Mouse (Mus musculus) G1E (cell line): Measurements from ENCODE around the gene Tmem35b. TPM values are rescaled to one million over a fixed set of nuclear protein-coding genes. Genes with fewer than 3 reads are reported as not detected.

Experiments used
- ATAC-seq: 2 replicates; pipeline ENCODE4 v1.8.0; 2016; ENCODE audit warnings: mild to moderate bottlenecking; ENCODE audit not compliant: insufficient number of reproducible peaks, poor library complexity, low FRiP score, severe bottlenecking; ENCODE audit errors: extremely low read depth
- DNase-seq: peaks from one replicate; pipeline ENCODE4 v3.0.0; 2012; ENCODE audit warnings: low spot score
- H3K27me3 ChIP-seq: 2 replicates; pipeline ENCODE4 v1.6.1; 2012; ENCODE audit warnings: mild to moderate bottlenecking, low read length, inconsistent platforms; ENCODE audit not compliant: insufficient read depth
- H3K36me3 ChIP-seq: replicated peaks from 2 replicates; pipeline ENCODE3; 2012; ENCODE audit warnings: mild to moderate bottlenecking, inconsistent platforms
- H3K4me1 ChIP-seq: 2 replicates; pipeline ENCODE4 v1.6.1; 2012; ENCODE audit warnings: low read depth, low read length, inconsistent platforms, mixed read lengths; ENCODE audit not compliant: insufficient read depth
- H3K4me3 ChIP-seq: 2 replicates; pipeline ENCODE4 v1.5.1; 2012; ENCODE audit warnings: low read depth, mild to moderate bottlenecking, inconsistent platforms, low read length, moderate library complexity, mixed read lengths
- H3K9me3 ChIP-seq: replicated peaks from 2 replicates; pipeline ENCODE4 v1.6.1; 2012; ENCODE audit warnings: inconsistent platforms
- CTCF ChIP-seq: IDR thresholded peaks from 2 replicates; pipeline ENCODE4 v1.5.1; 2012; ENCODE audit warnings: low read depth, low read length, inconsistent platforms, mixed read lengths
- GATA1 ChIP-seq: IDR thresholded peaks from 2 replicates; pipeline ENCODE4 v1.6.1; 2012; ENCODE audit warnings: borderline replicate concordance, low read length, inconsistent platforms, mixed read lengths
- GATA2 ChIP-seq: IDR thresholded peaks from 2 replicates; pipeline ENCODE4 v1.6.1; 2012; ENCODE audit warnings: low read depth, low read length, inconsistent platforms, borderline replicate concordance
- POLR2AphosphoS5 ChIP-seq: IDR thresholded peaks from 2 replicates; pipeline ENCODE4 v1.6.1; 2012; ENCODE audit warnings: low read depth, low read length, inconsistent platforms; ENCODE audit not compliant: insufficient replicate concordance
- TAL1 ChIP-seq: conservative IDR thresholded peaks from 2 replicates; pipeline ENCODE4 v1.6.1; 2012; ENCODE audit warnings: low read depth, low read length, inconsistent platforms, mixed read lengths
- polyA plus RNA-seq: library from polyadenylated mRNA; stranded (reverse); fragments of >175 nt; gene quantifications from 2 replicates; pipeline ENCODE4 v1.2.3, GENCODE M21; 2012
- total RNA-seq, 2 experiments: library from RNA; stranded (forward) in 1 of 2; stranded (reverse) in 1 of 2; fragments of 200-1000 nt in 1 of 2; fragments of >200 nt in 1 of 2; fragmentation: Nextera tagmentation in 1 of 2; gene quantifications; 2 replicates each; pipeline ENCODE4 v1.2.3; 2014 to 2017

Tmem35b gene
- total and polyA plus RNA-seq, 3 experiments: 1.5 to 25.7 (median 9.6) TPM

DNA sequence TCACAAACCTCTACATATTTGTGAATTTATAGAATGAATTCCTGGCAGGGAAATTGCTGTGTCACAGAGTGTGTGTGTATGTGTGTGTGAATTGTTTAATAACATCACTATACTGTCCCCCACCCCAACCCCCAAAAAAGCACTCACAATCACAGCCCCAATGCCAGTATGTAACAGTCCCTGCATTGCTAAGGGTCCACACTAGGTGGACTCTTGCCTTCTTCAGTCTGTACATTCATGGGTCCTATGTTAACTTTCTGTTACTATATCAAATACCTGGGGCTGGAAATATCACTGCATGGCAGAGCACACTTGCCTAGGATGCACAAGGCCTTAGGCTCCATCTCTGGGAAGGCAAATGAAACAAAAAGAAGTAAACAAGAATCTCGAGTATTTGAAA lies 11.2 kb downstream of the Tmem35b start:
- Histone ChIP-seq H3K27me3 (peaks cover 2% of the 10 kb centered on the region; the same call in 1 of the 2 replicates), H3K4me1 (no peaks in the 10 kb centered on the region)
- TF ChIP-seq GATA1: no peak
- no peak for TF ChIP-seq GATA2
- no peak for TF ChIP-seq CTCF

DNA sequence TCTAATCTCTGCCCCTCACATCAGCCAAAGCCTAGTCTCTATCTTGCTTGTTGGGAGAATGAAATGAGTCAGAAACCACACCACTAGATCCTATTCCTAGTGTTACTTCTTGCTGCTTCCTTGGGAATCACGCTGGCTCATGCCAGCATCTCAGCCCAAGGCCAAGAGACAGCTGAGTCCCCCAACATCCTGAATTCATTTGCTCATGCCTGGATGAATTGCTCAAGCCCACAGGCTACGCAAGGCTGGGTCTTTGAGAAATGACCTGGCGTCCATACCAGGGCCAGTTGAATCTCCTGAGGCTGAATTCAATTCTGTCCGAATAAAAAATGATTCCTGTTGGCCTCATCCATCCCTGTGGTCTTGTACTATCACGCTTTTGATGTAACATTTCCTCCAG lies 14.1 kb downstream of the Tmem35b start:
- H3K4me1 ChIP-seq: no peaks in the 10 kb centered on the region
- ATAC-seq (no peak), DNase-seq (no peak)
- H3K36me3 ChIP-seq: no peaks in the 10 kb centered on the region
- no peaks in the 10 kb centered on the region for H3K9me3 ChIP-seq
- peaks cover 3% of the 10 kb centered on the region; the same call in 1 of the 2 replicates for H3K27me3 ChIP-seq
- H3K4me3 ChIP-seq: no peak overlapping the region
- no peak for TF ChIP-seq GATA2
- no peak for TF ChIP-seq GATA1
- no peak for TF ChIP-seq POLR2AphosphoS5
- TF ChIP-seq CTCF: no peak
- TF ChIP-seq TAL1: no peak

More for the DNA sequence above, 11.2 kb downstream of the Tmem35b start:
- no peak for DNase-seq
- Histone ChIP-seq H3K4me3 (no peak overlapping the region), H3K9me3 (no peaks in the 10 kb centered on the region), H3K36me3 (no peaks in the 10 kb centered on the region)
- ATAC-seq: no peak

DNA sequence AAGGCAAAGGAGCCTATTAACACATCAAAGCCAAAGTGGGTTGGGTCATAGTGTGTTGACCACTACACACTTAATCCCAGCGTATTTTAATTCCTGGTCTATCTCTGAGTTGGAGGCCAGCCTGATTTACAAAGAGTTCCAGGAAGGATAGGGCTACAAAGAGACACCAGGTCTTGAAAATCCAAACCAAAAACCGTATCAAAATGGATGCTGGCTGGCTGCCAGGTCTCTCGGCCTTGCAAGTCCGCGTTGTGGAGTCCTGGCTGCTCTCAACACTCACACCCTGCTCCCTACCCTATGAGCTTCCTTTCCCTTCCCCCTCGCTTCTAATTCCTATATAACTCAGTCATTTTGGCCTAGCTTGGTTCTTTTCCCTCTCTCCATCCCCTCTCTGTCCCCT lies 15.0 kb downstream of the Tmem35b start:
- H3K4me1 ChIP-seq: no peaks in the 10 kb centered on the region
- no peak overlapping the region for H3K4me3 ChIP-seq
- no peak for ATAC-seq
- H3K27me3 ChIP-seq: peaks cover 3% of the 10 kb centered on the region; the same call in 1 of the 2 replicates
- DNase-seq: no peak
- no peak for TF ChIP-seq CTCF
- TF ChIP-seq TAL1: no peak
- TF ChIP-seq GATA1: no peak
- TF ChIP-seq GATA2: no peak
- TF ChIP-seq POLR2AphosphoS5: no peak
- H3K36me3 ChIP-seq: no peaks in the 10 kb centered on the region
- no peaks in the 10 kb centered on the region for H3K9me3 ChIP-seq

DNA sequence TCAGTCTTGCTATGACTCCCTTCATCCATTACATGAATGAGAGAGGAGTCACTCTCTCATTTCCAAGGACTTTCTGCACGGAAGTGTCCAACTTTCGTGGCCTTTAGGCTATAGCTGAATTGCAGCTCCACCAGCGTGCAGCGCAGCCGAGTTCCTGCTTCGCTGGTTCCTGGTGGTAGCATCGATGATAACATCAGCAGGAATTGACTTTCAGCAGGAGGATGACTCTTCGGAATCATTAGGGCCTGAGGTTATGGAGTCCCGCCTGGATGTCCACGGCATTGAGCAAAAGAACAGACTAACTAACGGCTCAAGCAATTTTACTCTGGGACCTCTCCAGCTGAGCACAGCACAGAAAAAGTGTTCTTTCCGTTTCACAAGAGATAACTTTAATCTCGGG lies 26.5 kb downstream of the Tmem35b start:
- no peak for ATAC-seq
- Histone ChIP-seq H3K4me1 (no peaks in the 10 kb centered on the region), H3K4me3 (no peak overlapping the region), H3K36me3 (no peaks in the 10 kb centered on the region), H3K9me3 (no peaks in the 10 kb centered on the region), H3K27me3 (no peaks in the 10 kb centered on the region)
- no peak for DNase-seq
- TF ChIP-seq GATA2: no peak
- no peak for TF ChIP-seq GATA1
- TF ChIP-seq CTCF: no peak
- TF ChIP-seq POLR2AphosphoS5: no peak
- TF ChIP-seq TAL1: no peak

DNA sequence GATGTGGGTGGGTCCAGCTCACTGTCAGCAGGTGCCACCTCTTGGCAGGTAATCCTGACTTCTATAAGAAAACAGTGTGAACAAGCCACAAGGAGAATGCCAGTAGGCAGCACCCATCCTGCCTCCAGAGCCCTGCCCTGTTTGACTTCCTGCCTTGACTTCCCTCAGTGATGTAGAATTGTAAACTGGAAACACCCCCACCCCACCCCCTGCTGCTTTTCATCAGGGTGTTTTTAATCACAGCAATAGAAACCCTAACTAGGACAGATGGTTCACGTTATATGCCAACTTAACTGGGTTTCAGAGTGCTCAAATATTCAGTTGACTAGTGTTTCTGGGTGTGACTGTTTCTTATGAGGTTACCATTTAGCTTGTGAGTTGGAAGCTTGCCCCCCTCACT lies 29.9 kb downstream of the Tmem35b start:
- H3K4me3 ChIP-seq: no peak overlapping the region
- H3K36me3 ChIP-seq: no peaks in the 10 kb centered on the region
- TF ChIP-seq CTCF (no peak), TAL1 (no peak), GATA1 (no peak), POLR2AphosphoS5 (no peak), GATA2 (no peak)
- no peak for ATAC-seq
- no peaks in the 10 kb centered on the region for H3K27me3 ChIP-seq
- no peak for DNase-seq
- no peaks in the 10 kb centered on the region for H3K9me3 ChIP-seq
- H3K4me1 ChIP-seq: no peaks in the 10 kb centered on the region

DNA sequence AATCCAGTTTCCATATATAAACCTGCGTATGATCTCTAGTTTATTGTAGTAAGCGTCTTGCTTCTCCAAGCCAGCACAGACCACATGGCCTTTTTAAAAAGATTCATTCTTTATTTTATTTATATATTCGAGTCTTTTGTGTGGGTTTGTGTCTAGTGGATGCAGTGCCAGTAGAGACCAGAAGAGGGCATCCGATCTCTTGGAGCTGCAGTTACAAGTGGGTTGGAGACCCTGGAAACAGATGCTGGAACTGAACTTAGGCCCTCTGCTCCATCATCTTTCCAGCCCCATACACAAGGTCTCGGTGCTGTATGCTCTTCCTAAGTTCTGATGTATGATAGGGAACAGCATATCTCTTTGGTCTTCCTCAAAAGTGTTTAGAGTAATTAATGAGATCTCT lies 32.3 kb downstream of the Tmem35b start:
- no peak for ATAC-seq
- H3K4me3 ChIP-seq: no peak overlapping the region
- no peak for DNase-seq

DNA sequence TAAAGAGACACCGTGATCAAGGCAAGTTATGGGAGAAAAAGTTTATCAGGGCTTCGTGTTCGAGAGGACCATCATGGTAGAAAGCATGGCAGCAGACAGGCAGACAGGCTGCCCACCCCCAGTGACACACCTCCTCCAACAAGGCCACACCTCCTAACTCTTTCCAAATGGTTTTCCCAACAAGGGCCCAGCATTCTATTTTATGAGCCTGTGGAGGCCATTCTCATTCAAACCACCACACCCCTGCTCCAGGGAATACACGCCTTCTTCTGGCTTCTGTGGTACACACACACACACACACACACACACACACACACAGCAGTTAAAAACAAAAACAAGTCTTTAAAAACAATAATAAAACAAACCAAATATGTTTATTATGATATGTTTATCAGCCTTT lies 34.3 kb downstream of the Tmem35b start:
- Histone ChIP-seq H3K4me3 (no peak overlapping the region), H3K36me3 (no peaks in the 10 kb centered on the region), H3K9me3 (no peaks in the 10 kb centered on the region), H3K4me1 (no peaks in the 10 kb centered on the region), H3K27me3 (no peaks in the 10 kb centered on the region)
- DNase-seq (no peak), ATAC-seq (no peak)
- no peak for TF ChIP-seq GATA2

More for the DNA sequence above, 32.3 kb downstream of the Tmem35b start:
- H3K27me3 ChIP-seq: no peaks in the 10 kb centered on the region
- no peak for TF ChIP-seq GATA1
- no peak for TF ChIP-seq TAL1
- TF ChIP-seq POLR2AphosphoS5: no peak
- TF ChIP-seq GATA2: no peak
- no peak for TF ChIP-seq CTCF
- no peaks in the 10 kb centered on the region for H3K36me3 ChIP-seq
- no peaks in the 10 kb centered on the region for H3K4me1 ChIP-seq
- H3K9me3 ChIP-seq: no peaks in the 10 kb centered on the region
